Mouse (Mus musculus) urinary bladder, adult 2 months (tissue): ENCODE data around the gene Gla. TPM values are rescaled to one million over a fixed set of nuclear protein-coding genes. Genes with fewer than 3 reads are reported as not detected.

Experiments used
- DNase-seq: peaks from one replicate; pipeline ENCODE4 v3.0.0; 2022; ENCODE audit warnings: low spot score
- polyA plus RNA-seq: library from polyadenylated mRNA; depleted of rRNA; stranded (reverse); fragments of >200 nt; gene quantifications from 2 replicates; pipeline ENCODE4 v1.2.3, GENCODE M21; 2012; rRNA removed

The Gla gene
- 5.4 and 5.8 TPM in 2 replicates for polyA plus RNA-seq

DNA sequence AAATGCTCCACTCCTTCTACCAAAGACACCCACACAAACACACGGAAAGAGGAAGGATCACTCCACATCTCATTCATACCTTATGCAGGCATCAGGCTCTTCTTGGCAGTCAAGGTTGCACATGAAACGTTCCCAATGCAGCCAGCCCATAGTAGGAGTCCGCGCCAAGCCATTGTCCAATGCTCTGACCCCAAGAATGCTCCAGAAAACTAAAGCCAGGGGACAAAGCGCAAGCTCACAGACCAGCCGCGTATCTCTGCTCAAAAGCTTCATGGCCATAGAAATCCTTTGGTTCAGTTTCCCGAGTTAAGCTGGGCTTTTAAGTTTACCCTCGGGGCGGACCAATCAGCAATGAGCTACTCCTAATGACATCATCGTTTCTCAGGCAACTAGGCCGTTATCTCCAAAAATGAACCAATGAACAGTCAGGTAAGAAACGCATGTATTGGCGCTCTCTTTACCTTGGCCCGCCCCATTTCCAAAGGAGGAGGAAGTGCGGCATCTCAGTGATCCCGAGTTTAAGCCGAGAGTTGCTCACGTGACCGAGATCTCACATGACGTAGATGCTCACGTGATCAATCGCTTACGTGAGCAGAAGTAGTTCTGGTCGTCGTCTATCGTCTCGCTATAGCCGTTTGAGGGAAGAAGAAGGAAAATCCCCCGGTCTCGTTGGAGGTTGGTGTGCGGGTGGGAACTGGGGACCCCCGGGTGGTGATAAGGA, at the start of gene Gla, which contains the start of gene Hnrnph2:
Gene Gla (minus strand): TSS at position 467 of the 721 bp plus-strand sequence.
Gene Hnrnph2 (plus strand): TSS at position 521 of the 721 bp plus-strand sequence.
- DNase-seq = peak; percentile 54

DNA sequence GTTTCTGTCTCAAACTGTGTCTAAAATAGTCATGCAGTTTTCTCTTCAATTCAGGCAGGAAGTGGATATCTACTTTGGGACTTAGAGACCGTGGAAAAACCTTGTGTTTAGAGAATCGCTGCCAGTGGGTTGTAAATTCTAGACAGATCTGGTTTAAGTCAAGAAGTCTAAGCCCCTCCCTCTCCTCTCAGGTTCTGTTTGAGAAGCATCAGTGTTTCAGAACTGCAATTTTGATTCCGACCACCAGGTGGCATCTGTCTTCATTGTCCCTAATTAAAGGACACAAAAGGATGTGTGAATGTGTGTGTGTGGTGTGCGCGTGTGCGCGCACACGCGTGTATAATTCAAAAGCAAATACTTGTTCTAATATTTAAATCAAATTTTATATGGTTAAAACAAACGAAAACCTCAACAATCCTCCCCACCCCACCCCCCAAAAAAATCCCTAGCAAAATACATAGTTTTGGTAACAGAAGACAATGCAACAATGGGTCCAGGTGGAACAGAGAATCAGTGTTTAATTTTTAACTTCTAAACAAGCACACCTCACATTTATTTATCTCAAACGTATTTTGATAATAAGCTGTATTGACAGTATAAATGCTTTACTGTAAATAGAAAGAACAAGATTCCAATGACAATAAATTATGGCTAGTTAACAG, 47.2 kb upstream of the Gla start:
- DNase-seq = no peak

DNA sequence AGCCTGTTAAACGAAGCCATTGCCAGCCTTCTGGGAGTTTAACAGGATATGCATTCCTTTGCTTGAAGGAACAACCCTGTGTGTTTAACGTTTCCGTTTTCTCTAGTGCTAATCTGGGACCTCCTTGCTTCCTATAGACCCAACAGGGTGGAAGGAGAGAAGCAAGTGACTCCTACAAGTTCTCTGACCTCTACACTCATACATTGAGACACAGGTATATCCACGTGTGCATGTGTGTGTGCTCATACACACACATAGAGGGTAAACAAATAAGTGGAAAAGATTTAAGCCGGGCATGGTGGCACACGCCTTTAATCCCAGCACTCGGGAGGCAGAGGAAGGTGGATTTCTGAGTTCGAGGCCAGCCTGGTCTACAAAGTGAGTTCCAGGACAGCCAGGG, 46.5 kb upstream of the Gla start:
- DNase-seq = no peak

DNA sequence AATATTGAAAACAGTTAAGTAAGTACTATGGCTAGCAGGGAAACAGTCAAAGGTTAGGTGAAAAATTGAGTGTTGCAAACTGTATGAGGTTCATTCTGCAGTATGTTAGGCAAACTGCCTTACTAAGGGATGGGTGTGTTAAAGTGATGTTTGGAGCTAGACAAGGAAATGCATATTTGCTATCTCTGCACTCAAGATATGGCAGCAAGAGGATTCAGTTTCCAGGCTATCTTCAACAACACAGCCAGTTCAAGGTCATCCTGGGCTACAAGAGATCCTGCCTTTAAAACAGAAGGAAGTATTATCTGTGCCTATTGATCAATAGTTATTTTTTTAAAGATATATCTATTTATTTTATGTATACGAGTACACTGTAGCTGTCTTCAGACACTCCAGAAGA, 45.4 kb upstream of the Gla start:
- no peak for DNase-seq

DNA sequence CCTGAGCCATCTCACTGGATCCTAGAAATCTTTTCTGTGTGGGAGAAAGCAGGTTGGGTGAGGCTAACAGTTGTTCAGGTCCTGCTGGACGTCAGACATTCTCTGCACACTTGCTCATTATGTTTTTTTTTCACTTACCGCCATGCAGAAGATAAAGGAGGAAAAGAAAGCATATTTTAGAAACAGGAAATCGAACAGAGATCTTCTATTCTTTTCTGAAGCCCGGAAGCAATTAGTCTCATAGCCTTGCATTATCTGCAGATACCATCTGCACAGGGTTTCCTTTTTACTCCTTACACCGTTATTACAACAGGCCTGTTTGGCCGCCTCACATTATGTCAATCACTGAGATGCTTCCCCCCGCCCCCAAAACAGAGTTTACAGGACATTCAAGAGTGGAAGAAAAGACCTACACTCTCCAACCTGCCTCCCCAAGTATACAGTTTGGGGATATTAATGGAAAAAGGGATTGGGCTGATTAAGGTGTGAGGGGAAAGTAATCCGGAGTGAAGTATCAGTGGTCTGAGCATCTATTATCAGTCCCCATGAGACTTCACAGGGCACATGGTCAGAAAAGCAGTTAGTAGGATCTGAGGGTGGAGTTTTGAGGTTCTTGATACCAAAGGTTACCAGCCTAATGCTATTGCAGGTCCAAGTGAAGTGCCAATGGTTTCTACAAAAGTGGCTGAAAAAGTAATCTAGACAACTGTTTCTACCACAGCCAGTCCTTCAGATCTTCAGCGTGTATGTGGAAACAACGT, 40.3 kb upstream of the Gla start:
- DNase-seq = no peak

DNA sequence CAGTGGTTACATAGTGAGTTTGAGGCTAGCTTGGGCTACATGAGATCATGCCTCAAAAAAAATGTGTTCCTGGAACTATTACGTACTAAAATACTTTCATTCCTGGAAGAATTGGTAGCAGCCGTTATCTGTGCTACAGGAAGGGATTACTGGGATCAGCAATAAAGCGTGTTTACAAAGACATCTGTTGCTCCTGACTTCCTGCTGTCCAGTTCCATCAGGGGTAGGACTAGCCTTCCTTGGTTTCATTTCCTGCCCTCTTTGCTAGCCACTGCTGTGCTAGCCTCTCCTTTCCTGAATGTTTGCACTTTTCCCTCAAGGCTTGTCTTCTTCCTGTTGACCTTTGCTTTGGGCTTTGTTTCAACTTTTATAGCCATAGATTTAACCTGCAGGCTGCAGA, 34.9 kb upstream of the Gla start:
- no peak for DNase-seq

DNA sequence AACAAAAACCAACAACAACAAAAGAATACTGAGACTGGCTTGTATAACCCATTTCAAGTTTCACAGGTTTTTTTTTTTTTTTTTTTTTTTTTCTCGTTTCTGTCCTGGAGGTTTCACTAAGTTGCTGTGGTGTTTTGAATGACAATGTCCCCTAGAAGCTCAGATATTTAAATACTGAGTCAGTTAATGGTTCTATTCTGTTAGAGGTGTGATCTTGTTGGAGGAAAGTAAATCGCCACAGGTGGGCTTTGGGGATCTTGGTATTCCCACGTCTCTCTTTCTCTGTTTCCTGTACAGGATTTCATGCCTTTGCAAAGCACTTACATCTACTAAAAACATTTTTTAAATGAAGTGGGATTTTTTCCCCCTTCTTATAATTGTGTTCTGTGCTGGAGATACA, 34.2 kb upstream of the Gla start:
- no peak for DNase-seq

DNA sequence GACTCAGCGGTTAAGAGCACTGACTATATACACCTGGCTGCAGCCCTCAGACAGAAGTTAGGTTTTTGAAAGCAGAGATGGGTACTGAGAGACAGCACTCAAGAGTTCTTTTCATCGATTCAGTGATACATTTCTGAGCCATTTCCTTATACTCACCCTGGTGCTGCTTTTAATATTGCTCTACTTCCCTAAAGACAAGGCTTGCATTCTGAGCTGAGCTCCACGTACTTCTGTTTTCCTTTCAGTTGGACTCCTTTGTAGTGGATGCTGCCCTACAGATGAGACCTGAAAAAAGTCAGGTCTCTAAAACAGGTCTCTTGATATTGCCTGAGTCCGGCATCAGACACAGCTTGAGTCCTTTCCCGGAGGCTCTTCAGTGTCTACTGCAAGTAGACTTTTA, 31.8 kb upstream of the Gla start:
- no peak for DNase-seq

DNA sequence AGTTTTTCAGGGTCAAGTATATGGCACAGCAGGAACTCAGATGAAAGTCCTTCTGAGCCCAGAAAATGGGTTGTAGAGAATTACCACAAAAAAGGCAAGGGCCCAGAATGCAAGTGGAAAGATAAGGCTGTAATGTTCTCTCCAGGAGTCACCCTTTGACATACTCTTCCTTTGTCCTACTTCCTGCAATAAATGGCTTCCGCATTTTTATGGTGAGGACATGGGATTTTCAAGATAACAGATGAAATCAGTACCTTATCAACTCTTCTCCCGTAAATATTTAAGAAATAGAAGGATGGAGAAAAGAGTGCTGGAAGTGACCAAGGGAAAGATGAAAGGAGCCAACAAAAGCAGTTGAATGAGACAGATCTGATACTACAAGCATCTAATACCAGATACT, 27.3 kb upstream of the Gla start:
- DNase-seq = no peak

DNA sequence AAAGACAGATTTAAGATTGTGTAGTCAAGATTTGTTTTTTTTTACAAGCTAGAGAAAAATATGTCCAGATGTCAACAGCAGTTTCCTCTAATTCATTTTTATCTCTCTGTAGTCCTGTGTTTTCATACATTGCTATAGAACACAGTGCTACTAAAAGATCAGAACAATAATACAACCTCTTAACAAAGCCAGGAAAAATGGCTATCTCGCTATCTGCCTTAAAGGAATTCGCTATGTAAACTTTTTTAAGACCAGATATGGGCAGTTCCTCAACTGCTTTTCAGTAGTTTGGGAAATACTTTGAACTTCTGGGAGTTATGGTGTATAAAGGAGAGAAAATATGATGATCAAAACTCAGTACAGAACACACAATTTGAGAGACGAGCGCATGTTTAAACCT, 22.4 kb upstream of the Gla start:
- DNase-seq = no peak

DNA sequence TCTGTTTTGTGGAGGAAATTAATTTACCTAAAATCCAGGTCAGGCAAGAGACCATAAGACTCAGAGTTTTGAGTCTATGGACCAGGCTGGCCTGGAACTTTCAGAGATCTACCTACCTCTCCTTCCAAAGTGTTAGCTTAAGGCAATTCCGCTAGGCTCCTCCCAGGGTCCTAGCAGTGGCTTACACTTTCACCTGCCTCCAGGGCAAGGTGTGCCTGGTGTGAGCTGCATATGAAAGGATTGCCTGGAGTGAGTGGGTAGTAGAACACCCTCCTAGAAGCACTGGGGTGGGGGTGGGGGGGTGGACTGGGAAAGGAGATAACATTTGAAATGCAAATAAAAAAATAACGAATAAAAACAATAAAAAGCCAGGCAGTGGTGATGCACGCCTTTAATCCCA, 20.8 kb upstream of the Gla start:
- no peak for DNase-seq

DNA sequence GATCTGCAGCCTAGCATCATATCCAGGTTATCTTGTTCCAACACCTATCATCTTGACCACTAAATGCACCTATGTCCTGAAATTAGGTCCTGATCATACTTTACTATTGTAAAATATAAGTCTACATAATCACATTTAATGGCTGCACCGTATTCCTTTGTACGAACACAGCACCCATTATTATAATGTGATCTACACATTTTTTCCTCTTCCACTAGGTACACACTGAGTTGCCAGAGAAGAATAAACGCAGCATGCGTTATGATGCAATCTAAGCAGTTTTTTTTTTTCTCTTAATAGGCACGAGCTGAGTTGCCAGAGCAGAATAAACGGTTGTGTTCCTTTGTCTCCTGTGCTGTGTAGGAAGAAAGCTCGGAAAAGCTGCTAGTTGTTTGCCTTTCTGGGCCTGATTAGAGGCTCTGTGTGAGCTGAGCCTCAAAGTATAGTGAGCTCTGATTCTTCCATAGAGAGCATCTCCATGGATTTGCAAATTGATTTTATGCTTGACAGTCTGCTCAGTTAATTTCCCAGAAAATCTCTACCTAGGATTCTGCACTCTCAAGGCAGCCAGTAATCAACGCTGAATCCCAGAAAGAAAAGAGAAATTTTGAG, 19.4 kb upstream of the Gla start:
- no peak for DNase-seq

DNA sequence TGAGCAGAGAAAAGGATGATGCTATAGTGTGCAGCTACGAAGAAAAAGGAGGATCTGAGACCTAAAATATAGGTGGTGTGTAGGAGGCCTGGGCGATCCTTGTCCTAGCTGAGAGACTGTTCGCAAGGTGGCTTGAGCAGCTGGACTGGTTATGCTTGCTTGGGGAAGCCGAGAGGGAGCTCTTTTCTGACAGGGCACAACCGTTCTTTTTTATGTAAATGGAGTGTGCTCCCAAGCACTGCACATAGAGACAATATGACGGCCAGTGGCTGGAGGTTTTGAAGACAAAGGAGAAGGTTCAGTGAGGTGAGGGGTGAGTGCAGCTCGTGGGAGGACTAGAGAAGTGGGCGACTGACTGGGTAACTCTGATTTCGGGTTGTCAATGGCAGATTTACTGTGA, 18.8 kb upstream of the Gla start:
- no peak for DNase-seq

DNA sequence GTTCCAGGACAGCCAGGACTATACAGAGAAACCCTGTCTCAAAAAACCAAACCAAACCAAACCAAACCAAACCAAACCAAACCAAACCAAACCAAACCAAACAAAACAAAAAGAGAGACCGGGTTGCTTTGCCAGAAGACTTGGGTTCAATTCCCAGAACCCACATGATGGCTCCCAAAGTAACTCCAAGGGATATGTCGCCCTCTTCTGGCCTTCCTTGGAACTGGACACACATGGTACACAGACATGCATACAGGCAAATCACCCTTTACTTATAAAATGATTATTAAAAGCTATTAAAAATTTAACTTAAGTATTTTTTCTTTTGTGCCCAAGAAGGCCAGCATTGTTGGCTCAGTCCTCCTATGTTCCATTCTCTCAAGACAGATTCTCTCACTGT, 13.4 kb upstream of the Gla start:
- DNase-seq = no peak

DNA sequence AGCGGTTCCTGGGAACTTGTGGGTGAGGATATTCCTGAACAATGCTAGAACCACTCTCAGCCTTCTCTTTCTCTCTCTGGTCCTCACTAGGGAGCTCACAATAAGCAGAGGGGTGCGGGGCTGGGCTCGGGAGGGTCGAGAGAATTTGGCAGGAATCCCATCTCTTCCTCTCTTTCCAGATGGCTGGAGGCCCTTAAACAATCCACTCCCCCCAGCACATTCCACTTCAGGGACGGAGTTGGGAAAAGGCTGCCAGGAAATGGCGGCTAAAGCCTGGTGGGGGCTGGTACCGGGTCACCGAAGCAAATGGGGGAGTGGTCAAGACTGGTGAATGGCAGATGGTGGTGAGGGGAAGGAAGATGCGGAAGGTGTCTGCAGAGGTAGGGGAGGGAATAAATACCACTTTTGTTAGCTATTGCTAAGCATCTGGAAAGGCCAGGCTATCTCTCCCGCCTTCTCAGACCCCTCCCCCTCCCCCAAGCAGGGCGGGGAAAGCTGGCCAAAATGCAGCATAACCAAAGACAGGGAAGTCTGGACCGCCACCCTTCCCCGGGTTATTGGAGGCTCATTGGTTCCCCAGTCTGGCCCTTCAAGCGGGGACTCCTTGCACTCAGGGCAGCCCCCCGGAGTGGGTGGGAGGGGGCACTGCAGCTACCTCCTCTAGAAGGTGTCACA, 11.5 kb upstream of the Gla start:
- peak; percentile 27 for DNase-seq

DNA sequence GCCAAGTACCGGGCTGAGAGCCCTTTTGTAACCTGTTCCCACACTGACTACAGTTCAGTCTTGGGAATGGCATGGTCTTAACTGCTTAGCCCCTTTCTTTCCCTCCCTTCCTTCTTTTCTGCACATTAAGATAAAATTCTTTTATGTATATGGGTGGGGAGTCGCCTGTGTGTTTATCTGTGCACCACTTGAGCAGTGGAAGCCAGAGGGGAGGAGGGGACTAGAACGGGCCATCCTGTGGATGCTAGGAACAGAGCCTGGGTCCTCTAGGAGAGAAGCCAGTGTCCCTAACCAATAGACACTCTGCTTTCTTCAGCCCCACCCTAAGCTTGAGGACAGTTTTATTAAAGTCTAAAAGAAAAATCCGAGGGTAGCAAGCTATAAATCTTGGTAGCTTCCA, 10.1 kb upstream of the Gla start:
- DNase-seq = no peak

DNA sequence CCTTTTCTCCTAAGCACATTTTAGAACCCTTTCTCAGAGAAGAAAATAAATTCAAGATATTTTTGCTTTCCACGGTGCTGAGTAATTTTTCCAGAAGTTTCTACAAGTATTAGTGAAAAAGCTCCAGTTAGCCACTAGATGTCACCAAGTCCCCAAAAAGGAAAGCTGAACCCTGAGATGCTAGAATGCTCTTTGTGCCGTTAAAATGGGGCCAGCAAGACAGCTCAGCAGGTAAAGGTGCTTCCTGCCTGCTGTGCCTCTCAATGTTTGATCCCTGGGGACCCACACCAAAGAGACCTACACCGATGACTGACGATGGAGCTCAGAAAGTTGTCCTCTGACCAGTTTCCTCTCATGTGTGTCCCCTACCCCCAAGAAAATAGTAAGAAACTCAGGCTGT, 8.5 kb upstream of the Gla start:
- no peak for DNase-seq

DNA sequence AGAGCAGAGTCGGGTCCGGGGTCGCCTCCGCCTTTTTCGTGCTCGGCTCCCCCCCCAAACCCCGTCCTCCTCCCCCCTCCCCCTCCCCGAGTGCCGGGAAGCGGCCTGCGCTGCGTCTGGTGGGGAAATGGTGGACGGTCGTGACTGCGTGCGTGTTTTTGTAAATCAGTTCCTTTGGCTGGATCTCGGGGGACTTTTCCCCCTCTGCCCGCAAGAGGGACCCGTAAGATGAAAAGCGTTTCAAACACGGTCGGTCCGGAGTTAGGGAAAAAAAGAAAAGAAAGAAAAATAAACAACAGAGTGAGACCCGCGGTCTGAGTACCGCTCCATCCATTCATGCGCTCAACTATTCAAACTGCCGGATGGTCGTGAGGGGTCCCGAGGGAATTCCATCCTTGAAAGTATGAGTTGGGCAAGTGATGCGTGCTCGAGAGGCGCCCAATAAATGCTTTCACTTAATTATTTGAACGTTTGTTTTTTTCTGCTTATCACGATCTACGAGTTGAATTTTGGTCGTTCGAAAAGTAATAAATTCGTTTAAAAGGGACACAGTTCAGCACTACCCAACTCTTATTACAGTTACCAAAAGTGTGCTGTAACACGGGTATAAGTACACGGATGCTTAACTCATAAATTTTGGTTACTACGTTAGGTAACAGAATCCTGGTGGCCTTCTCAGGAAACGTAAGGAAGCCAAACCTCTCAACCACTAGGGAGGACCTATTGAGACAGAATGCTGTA, 625 bp upstream of the Gla start:
- no peak for DNase-seq

DNA sequence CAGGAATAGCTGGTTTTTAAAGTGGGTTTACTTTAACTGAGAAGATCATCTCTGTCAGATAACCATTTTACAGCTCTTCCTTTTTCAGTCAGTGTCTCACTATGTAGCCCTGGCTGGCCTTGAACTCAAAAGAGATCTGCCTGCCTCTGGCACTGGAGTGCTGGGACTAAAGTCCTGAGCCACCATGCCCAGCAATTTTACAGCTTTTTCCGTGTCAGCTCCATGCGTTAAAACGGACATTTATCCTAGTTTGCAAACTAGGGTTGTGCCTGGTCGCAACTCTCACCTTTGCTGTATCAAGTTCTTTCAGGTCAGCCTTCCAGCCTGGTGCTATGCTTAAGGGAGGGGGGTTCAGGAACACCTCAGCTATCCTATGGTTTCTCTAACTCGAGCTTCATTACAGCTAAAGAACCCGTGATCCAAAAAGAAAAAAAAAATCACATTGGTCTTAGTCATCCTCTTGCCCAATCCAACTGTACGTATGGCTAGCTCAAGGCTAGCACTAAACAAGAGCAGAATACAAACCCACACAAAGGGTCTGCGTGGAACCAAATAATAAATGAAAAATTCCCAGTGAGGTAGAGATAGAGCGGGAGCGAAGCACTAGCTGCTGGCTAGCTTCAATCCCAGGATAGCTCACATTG, 881 bp downstream of the Gla start:
- DNase-seq = no peak

DNA sequence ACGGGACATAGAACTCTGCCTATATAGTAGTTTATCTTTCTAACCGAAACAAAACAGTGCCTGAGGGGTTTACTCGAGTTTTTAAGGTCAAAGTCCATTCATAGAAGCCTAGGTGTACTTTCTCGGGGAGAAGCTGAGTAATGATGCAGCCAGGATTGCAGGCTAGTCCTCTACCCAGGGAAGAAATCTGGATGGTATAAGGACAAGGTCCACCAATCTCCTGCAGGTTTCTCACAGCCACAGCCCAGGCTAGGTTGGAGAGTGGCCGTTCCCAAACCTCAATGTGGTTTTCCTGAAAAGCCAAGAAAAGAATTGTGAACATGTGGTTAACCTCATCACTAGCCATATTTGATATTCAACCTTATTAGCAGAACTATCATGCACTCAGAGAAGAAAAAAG, 11.1 kb downstream of the Gla start:
- no peak for DNase-seq

DNA sequence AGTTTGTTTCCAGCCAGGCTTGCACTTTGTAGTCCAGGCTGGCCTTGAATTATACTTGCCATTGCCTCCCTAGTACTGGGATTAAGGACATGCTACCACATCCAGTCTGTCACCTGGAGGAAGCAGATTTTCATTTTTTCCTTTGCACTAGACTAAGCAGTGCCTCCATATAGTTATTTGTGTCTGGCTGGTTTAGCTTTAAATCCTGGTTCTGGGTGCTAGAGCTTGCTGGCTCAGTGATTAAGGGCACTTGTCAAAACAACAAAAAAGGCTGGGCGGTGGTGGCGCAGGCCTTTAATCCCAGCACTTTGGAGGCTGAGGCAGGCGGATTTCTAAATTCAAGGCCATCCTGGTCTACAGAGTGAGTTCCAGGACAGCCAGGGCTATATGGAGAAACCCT, 11.9 kb downstream of the Gla start:
- DNase-seq = no peak
